In genomic region chr5:142880246-142880645, GRCm38 (mm10) we compare ENCODE assay signal across 11 mouse cellular contexts. TPM values are rescaled to one million over a fixed set of nuclear protein-coding genes. Genes with fewer than 3 reads are reported as not detected.
A peak's percentile ranks its signal among the peaks of the same experiment; 100 is the strongest.
DNase-seq lines count a peak whose midpoint lies in the region; ATAC-seq lines count a peak whose summit lies in the region.
"Had no signal": no experiment of that assay in that cellular context is flagged by ENCODE, and none has a peak within 500 bp of the region (broad histone marks: within the 10 kb centered on the region; RNA-seq: fewer than 3 reads in every experiment).

No protein-coding gene starts in this region.

- no peak for DNase-seq in heart, embryonic 10.5 days (ENCODE audit: low spot score)
- DNase-seq in cerebellum, adult 18-20 months, result peak; percentile 84 to 87
- no peak for DNase-seq in gastrocnemius, adult 8-10 months (ENCODE audit: low spot score in 2 of 2)
- DNase-seq in T-cell, adult 2 months (ENCODE audit: low spot score), result no peak
- DNase-seq in heart, postnatal 4 days, result no peak
- DNase-seq: gastrocnemius, postnatal 25 days had no signal

- no peaks in the 10 kb centered on the region for H3K9me3 ChIP-seq in heart, embryonic 15.5 days (replicated peaks)
- no peaks in the 10 kb centered on the region for H3K9me3 ChIP-seq in heart, embryonic 10.5 days
- no peaks in the 10 kb centered on the region for H3K9me3 ChIP-seq in hindbrain, embryonic 15.5 days
- H3K9me3 ChIP-seq in midbrain, embryonic 16.5 days (replicated peaks; ENCODE audit: control insufficient read depth, low read length, poor library complexity, severe bottlenecking), result no peaks in the 10 kb centered on the region
- H3K9me3 ChIP-seq: limb, embryonic 12.5 days had no signal

- peaks cover 30% of the 10 kb centered on the region for H3K4me1 ChIP-seq in heart, embryonic 15.5 days (replicated peaks)
- peaks cover 29% of the 10 kb centered on the region for H3K4me1 ChIP-seq in heart, embryonic 10.5 days
- peaks cover 34% of the 10 kb centered on the region for H3K4me1 ChIP-seq in hindbrain, embryonic 15.5 days (replicated peaks)
- peaks cover 23% of the 10 kb centered on the region for H3K4me1 ChIP-seq in midbrain, embryonic 16.5 days (ENCODE audit: control insufficient read depth, insufficient read depth, low read length)

- ATAC-seq in heart, embryonic 15.5 days (replicated peaks; ENCODE audit: insufficient number of reproducible peaks, insufficient read depth, low FRiP score, low read depth), result no peak
- no peak for ATAC-seq in hindbrain, embryonic 15.5 days (ENCODE audit: low FRiP score, low read depth)
- no peak for ATAC-seq in midbrain, embryonic 16.5 days

- H3K36me3 ChIP-seq in heart, embryonic 15.5 days, result peaks cover 24% of the 10 kb centered on the region
- peaks cover 69% of the 10 kb centered on the region for H3K36me3 ChIP-seq in heart, embryonic 10.5 days
- H3K36me3 ChIP-seq in hindbrain, embryonic 15.5 days, result peaks cover 16% of the 10 kb centered on the region
- H3K36me3 ChIP-seq in midbrain, embryonic 16.5 days (ENCODE audit: control insufficient read depth, insufficient read depth, low read length), result peaks cover 17% of the 10 kb centered on the region

- H3K4me3 ChIP-seq in heart, embryonic 15.5 days, result no peak overlapping the region
- no peak overlapping the region for H3K4me3 ChIP-seq in heart, embryonic 10.5 days
- no peak overlapping the region for H3K4me3 ChIP-seq in hindbrain, embryonic 15.5 days
- H3K4me3 ChIP-seq in midbrain, embryonic 16.5 days (ENCODE audit: low read depth, low read length), result no peak overlapping the region
- H3K4me3 ChIP-seq: limb, embryonic 12.5 days had no signal

- H3K9ac ChIP-seq in heart, embryonic 15.5 days, result no peak overlapping the region
- H3K9ac ChIP-seq in hindbrain, embryonic 15.5 days, result no peak overlapping the region
- peak overlapping the region; percentile 35; the same call in 1 of the 2 replicates for H3K9ac ChIP-seq in midbrain, embryonic 16.5 days (ENCODE audit: low read depth, low read length)

- H3K27ac ChIP-seq in heart, embryonic 15.5 days, result peak overlapping the region; percentile 66; the same call in 1 of the 2 replicates
- H3K27ac ChIP-seq in heart, embryonic 10.5 days, result no peak overlapping the region
- 0 out of 2 replicates have a peak overlapping the region, but pooled peaks have one; percentile 26 for H3K27ac ChIP-seq in hindbrain, embryonic 15.5 days (replicated peaks)
- H3K27ac ChIP-seq in midbrain, embryonic 16.5 days (ENCODE audit: low read length), result peak overlapping the region; percentile 61

- WGBS in heart, embryonic 15.5 days, result 81% methylated on average over 6 of the region's 6 CpGs
- WGBS in heart, embryonic 10.5 days, result 78% methylated on average over 6 of the region's 6 CpGs
- WGBS in hindbrain, embryonic 15.5 days, result 78% methylated on average over 6 of the region's 6 CpGs
- WGBS in midbrain, embryonic 16.5 days, result 76% methylated on average over 6 of the region's 6 CpGs

- H3K27me3 ChIP-seq in heart, embryonic 15.5 days, result no peaks in the 10 kb centered on the region
- no peaks in the 10 kb centered on the region for H3K27me3 ChIP-seq in heart, embryonic 10.5 days (ENCODE audit: insufficient read depth, poor library complexity, severe bottlenecking)
- no peaks in the 10 kb centered on the region for H3K27me3 ChIP-seq in hindbrain, embryonic 15.5 days
- no peaks in the 10 kb centered on the region for H3K27me3 ChIP-seq in midbrain, embryonic 16.5 days (ENCODE audit: control insufficient read depth, insufficient read depth, low read depth, low read length)
- H3K27me3 ChIP-seq: CH12.LX; limb, embryonic 12.5 days had no signal

- H3K4me2 ChIP-seq in heart, embryonic 15.5 days, result no peak overlapping the region
- H3K4me2 ChIP-seq in hindbrain, embryonic 15.5 days, result no peak overlapping the region
- H3K4me2 ChIP-seq in midbrain, embryonic 16.5 days (ENCODE audit: low read length), result no peak overlapping the region
- H3K4me2 ChIP-seq: limb, embryonic 12.5 days had no signal

RNA-seq across cellular contexts. Expression of gene Fbxl18, which starts 15.0 kb away (rescaled TPM):
- 7.7 and 9.9 TPM in 2 replicates for polyA plus RNA-seq in heart, embryonic 15.5 days (2015; fragmentation: Nextera tagmentation; extraction: Ambion mirVana)
- polyA plus RNA-seq in heart, embryonic 10.5 days (2016; fragmentation: Nextera tagmentation; extraction: Ambion mirVana), result 13.4 and 14.6 TPM in 2 replicates
- polyA plus RNA-seq in hindbrain, embryonic 15.5 days (2015; fragmentation: Nextera tagmentation; extraction: Ambion mirVana), result 30.3 and 33.3 TPM in 2 replicates
- polyA plus RNA-seq in midbrain, embryonic 16.5 days (2015; fragmentation: Nextera tagmentation; extraction: Ambion mirVana), result 29.9 and 35.1 TPM in 2 replicates
- total RNA-seq in gastrocnemius, adult 8-10 months (2022), result 1 to 10 TPM; 4.4 to 6.8 (median 5.3) TPM
- total RNA-seq in heart, postnatal 4 days (2021), result 1 to 10 TPM; 9.4 to 9.5 TPM

RNA-seq across cellular contexts. Expression of gene Actb, which starts 26.3 kb away (rescaled TPM):
- polyA plus RNA-seq in heart, embryonic 15.5 days (2015; fragmentation: Nextera tagmentation; extraction: Ambion mirVana), result 5,943 and 6,493 TPM in 2 replicates
- 6,505 and 8,921 TPM in 2 replicates for polyA plus RNA-seq in heart, embryonic 10.5 days (2016; fragmentation: Nextera tagmentation; extraction: Ambion mirVana)
- polyA plus RNA-seq in hindbrain, embryonic 15.5 days (2015; fragmentation: Nextera tagmentation; extraction: Ambion mirVana), result 13,458 and 13,965 TPM in 2 replicates
- 13,967 and 14,266 TPM in 2 replicates for polyA plus RNA-seq in midbrain, embryonic 16.5 days (2015; fragmentation: Nextera tagmentation; extraction: Ambion mirVana)
- 100 to 1,000 TPM; 301 to 406 (median 351) TPM for total RNA-seq in gastrocnemius, adult 8-10 months (2022)
- 1,000 to 10,000 TPM; 2,345 to 2,495 TPM for total RNA-seq in heart, postnatal 4 days (2021)

Comparison
In these comparisons a context has a peak if more than half of its experiments do, and no peak if none do; other contexts are left out.
1. DNase-seq: peak in cerebellum, adult 18-20 months (2 of 2); none in heart, embryonic 10.5 days (single experiment), gastrocnemius, adult 8-10 months (0 of 2), T-cell, adult 2 months (single experiment) and heart, postnatal 4 days (single experiment).